Mouse (Mus musculus) gastrocnemius, adult 8-10 months (tissue): Measurements from ENCODE around the gene Smim24. TPM values are rescaled to one million over a fixed set of nuclear protein-coding genes. Genes with fewer than 3 reads are reported as not detected.
A peak's percentile ranks its signal among the peaks of the same experiment; 100 is the strongest.

Experiments used
- DNase-seq, 2 experiments: peaks; one replicate each; pipeline ENCODE4 v3.0.0; 2022; ENCODE audit warnings: low spot score in 2 of 2
- total RNA-seq, 4 experiments: library from RNA; stranded (reverse); gene quantifications; 2 replicates each; pipeline ENCODE4 v1.2.4; 2022

The Smim24 gene
- total RNA-seq, 4 experiments from 2014 or later = not detected

- DNase-seq = no peak
Measured at GRCm38 (mm10) chr10:81365073-81365472, 27.8 kb upstream of the Smim24 start.

DNA sequence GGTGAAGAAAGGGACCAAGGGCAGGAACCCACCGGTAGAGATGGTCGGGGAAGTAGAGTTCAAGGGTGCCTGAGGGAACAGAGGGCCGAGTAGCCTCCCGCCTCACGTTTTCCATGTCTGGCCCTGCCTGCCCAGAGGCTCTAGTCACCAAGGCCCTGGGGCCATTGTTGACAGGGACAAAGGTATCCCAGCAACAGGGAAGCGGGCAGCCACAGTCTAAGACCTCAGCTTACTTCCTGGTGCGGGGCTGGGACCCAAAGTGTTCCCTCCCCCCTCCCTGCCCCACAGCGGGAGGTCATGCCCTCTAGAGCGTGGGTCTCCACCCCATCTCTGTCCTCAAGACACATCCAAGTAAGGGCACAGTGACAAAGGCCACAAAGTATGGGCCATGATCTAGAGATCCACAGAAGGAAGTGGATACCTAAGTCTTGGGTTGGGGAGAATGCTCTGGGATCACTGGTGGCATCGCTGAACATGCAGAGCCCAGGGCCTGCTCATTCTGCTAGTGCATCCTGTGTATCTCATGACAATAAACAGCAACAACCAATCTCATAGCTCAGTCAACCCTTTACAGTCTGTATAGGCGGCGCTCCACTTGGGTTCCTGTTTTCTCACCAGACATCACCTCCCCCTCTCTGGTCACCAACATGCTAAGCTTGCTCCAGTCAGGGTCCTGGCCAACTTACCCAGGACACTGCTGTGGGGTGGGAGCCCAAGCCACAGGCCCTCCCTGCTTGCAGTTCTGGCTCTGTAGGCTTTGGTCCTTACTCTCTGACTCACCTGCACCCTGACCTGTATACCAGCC lies 27.0 kb upstream of the Smim24 start, which contains the start of gene 4930404N11Rik:
Gene 4930404N11Rik, minus strand, starts transcription at position 145 of the 805 bp plus-strand sequence.
- no peak for DNase-seq

DNA sequence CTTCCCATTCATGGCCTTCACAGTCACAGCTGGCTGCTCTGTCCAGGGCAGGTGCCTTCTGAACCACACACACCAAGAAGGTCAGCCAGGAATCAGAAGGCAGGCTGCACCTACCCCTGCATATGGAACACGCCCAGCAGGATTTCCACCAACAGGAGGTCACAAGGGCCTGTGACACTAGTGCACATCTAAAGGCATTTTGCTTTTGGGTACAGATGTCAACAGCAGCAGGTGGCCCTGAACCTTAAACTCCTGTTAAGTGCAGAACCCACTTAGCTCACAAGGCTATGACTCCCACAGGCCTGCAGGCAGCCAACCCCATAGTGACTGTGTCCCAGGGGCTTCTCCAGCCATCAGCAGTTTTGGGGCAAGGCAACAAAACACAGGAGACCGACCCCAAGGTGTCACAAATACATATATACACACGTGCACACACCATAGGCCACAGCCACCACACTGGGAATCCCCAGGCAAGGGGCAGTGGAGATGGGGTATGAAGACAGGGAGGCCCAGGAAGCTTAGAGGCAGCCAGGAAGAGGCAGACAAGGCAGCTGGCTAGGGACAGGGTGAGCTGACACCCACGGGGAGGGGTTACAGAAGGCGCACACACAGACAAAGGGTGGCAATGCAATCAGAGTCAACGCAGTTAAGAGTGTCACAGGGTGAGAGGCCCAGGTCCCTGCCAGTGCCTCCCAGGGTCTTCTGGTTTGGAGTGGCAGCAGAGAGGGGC lies 26.2 kb upstream of the Smim24 start:
- DNase-seq = no peak

DNA sequence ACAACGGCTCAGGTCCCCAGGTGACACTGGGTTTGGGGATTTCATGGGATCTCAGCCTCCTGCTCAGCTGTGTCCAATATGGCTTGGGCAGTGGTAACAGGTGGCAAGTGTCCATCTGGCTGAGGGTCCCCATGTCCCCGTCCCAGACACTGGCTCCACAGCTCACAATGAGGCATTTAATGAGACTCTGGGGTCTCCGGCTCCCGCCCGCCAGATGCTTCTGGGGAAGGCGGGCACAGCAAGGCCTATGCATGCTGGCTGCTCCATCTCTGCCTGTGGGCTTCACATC lies 25.7 kb upstream of the Smim24 start:
- DNase-seq = no peak

DNA sequence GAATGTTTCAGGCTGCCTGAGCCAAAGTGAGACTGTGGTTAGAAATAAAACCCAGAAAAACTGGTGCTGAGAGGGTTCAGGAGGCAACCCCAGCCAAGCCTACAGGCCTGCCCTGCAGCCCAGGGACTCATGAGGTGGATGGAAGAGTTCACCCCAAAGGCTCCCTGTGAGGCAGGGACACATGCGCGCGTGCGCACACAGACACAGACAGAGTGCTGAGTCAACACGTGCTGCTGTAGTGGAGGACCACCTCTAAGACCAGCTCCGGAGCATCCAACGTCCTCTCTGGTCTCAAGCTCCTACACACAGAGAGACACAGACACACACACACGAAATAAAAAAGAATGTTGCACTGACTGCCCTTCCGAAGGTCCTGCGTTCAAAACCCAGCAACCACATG lies 17.5 kb upstream of the Smim24 start:
- DNase-seq = no peak

GRCm38 (mm10) chr10:81376561-81377361 lies 16.1 kb upstream of the Smim24 start:
- DNase-seq = no peak

- no peak for DNase-seq
Measured at GRCm38 (mm10) chr10:81377362-81377664, 15.5 kb upstream of the Smim24 start.

DNA sequence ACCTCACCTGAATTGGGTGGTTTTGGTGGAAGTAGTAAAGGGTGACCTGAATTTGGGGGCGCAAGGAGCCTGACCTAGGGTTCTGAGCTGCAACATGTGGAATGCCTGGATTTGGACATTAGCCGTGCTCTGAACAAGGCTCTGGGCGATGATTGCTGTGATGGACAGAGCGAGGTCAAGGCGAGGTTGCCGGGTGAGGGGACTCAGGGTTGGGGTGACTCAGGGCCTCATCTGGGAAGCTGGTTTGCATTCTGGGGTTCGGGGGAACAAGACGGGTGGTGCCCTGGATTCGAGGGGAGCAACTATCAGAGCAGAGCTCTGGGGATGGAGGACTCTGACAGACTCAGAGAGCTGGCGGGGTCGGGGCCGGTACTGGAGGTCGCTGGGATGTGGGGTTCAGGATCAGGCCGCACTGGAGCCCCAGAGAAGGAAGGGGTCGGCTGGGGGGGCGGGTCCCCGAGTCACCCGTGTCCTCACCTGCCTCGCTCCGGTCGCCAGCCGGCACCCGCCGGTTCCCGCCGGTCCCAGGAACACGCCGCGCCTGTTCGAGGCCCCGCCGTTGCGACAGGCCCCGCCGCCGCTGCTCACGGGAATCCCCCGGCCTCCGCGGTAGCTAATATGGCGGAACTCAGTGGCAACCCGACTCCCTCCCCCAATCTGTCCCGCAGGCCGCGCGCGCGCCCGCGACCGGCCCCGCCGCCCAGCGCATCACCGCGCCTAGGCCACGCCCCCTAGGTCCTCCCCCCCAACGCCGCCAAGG lies 14.9 kb upstream of the Smim24 start, which contains the start of gene Fzr1:
Gene Fzr1, minus strand, starts transcription at position 724 of the 760 bp plus-strand sequence.
- no peak for DNase-seq

GRCm38 (mm10) chr10:81378553-81379182 lies 14.2 kb upstream of the Smim24 start:
- DNase-seq = peak; percentile 100

DNA sequence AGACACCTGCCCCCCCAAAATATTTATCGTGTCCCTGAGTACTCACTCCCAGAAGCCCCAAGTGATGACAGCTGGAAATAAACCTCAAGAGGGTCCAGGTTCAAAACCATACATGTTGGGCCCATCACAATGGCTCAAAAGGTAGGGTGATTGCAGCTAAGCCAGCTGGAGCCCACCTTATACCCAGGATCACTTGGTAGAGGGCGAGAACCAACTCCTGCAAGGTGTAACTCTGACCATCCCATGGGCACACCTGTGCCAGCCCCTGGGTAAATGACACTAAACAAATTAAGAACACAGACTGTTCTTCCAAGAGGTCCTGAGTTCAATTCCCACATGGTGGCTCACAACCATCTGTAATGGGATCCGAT lies 13.7 kb upstream of the Smim24 start:
- no peak for DNase-seq

GRCm38 (mm10) chr10:81379809-81380378 lies 13.0 kb upstream of the Smim24 start:
- DNase-seq = no peak

DNA sequence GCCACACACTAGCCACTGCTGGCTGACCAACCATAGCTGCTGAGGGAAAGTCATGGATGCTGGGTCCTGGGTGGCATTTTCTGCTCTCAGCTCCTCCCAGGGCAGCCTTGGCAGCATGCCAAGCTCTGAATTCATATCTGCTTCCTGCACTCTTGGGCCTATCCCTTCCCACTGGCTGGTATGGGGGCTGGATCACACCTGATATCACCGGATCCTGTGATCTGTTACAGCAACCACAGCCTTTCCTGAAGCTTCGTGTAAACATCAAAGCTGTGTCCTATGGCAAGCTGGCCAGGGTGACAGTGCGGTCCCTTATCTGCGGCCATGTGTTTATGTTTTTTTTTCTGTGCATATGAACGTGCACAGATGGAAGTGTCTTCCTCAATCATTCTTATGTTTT lies 10.8 kb upstream of the Smim24 start:
- no peak for DNase-seq

- DNase-seq = peak; percentile 95 to 97
Measured at GRCm38 (mm10) chr10:81383802-81384604, 8.8 kb upstream of the Smim24 start, which contains the start of the genes Dohh and Gm48551. TSS of gene Dohh (plus strand) at chr10:81384428. TSS of gene Gm48551 (plus strand) at chr10:81384466.

GRCm38 (mm10) chr10:81384605-81384982 lies 8.3 kb upstream of the Smim24 start:
- DNase-seq = no peak

- DNase-seq = no peak
Measured at GRCm38 (mm10) chr10:81385603-81386306, 7.1 kb upstream of the Smim24 start.

DNA sequence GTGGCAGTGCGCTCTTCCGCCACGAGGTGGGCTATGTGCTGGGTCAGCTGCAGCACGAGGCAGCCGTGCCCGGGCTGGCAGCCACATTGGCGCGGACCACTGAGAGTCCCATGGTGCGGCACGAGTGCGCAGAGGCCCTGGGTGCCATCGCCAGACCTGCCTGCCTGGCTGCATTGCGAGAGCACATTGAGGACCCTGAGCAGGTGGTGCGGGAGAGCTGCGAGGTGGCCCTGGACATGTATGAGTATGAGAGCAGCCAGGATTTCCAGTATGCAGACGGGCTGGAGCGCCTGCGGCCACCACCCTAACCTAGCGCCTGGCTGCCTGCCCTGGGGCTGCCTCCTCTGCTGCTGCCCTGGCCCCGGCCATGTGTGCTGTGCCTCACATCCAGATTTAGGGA lies 5.1 kb upstream of the Smim24 start:
- no peak for DNase-seq

- DNase-seq = no peak
Measured at GRCm38 (mm10) chr10:81388505-81389055, 4.3 kb upstream of the Smim24 start, which contains the start of gene Gm48552. TSS of gene Gm48552 (plus strand) at chr10:81389005.

DNA sequence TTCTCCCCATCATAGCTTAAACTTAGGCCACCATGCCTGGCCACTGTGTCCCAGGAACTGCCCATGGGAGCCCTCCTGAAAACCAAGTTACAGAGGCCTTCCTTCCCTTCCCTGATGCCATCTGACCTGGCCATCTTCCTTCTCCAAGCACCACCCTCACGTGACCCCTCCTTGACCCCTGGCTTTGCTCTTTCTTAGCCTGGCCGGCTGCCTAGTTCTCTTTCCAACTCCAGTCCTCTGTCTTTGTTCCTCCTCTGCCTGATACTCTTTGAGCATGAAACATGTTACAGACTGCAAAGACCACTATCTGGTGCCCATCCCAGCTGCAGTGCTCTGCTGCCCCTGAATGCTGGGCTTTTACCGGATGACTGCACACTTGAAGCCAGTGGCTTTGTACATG lies 3.5 kb upstream of the Smim24 start:
- DNase-seq = no peak
